Mouse (Mus musculus) adrenal gland, adult (tissue): Measurements from ENCODE around the gene Mettl7a1.
"Not testable (repeated sequence)": the region's sequence is repeated elsewhere in the genome, so short reads cannot be mapped to it uniquely, and the experiment has no call there.

ENCODE experiments used
- DNase-seq, 2 experiments: peaks; one replicate each; pipeline ENCODE4 v3.0.0; 2022 to 2023; ENCODE audit warnings: low spot score in 1 of 2; ENCODE audit not compliant: inconsistent age in 2 of 2

Gene Mettl7a1

GRCm38 (mm10) chr15:100300499-100300898, 3.4 kb upstream of the Mettl7a1 start:
- DNase-seq, result peak in 1 of 2 experiments; percentile 18

- DNase-seq, result peak in 1 of 2 experiments; percentile 47
Measured at GRCm38 (mm10) chr15:100301556-100301955, 2.4 kb upstream of the Mettl7a1 start.

- DNase-seq, result peak in 1 of 2 experiments; percentile 26
Measured at GRCm38 (mm10) chr15:100303428-100304018, 417 bp upstream of the Mettl7a1 start.

GRCm38 (mm10) chr15:100306201-100306600, 2.3 kb downstream of the Mettl7a1 start:
- DNase-seq, result peak in 1 of 2 experiments; percentile 17

GRCm38 (mm10) chr15:100307438-100308096, 3.6 kb downstream of the Mettl7a1 start:
- peak in 1 of 2 experiments; percentile 69 for DNase-seq

GRCm38 (mm10) chr15:100312346-100312745, 8.4 kb downstream of the Mettl7a1 start:
- DNase-seq, result peak in 1 of 2 experiments; percentile 41

GRCm38 (mm10) chr15:100314448-100315145, 10.7 kb downstream of the Mettl7a1 start:
- DNase-seq, result peak in 1 of 2 experiments; percentile 18

- peak in 1 of 2 experiments; percentile 41 for DNase-seq
Measured at GRCm38 (mm10) chr15:100318014-100318671, 14.2 kb downstream of the Mettl7a1 start.

GRCm38 (mm10) chr15:100319884-100320283, 15.9 kb downstream of the Mettl7a1 start:
- no peak for DNase-seq

GRCm38 (mm10) chr15:100320295-100320905, 16.5 kb downstream of the Mettl7a1 start:
- peak; percentile 30 to 80 for DNase-seq

GRCm38 (mm10) chr15:100321134-100321533, 17.2 kb downstream of the Mettl7a1 start:
- peak; percentile 38 to 77 for DNase-seq

- DNase-seq, result peak in 1 of 2 experiments; percentile 21
Measured at GRCm38 (mm10) chr15:100324021-100324591, 20.2 kb downstream of the Mettl7a1 start.

- no peak for DNase-seq
Measured at GRCm38 (mm10) chr15:100325235-100325634, 21.3 kb downstream of the Mettl7a1 start.

GRCm38 (mm10) chr15:100328089-100328488, 24.1 kb downstream of the Mettl7a1 start:
- DNase-seq, result peak in 1 of 2 experiments; percentile 54

- DNase-seq, result not testable (repeated sequence)
Measured at GRCm38 (mm10) chr15:100329336-100329735, 25.4 kb downstream of the Mettl7a1 start.

GRCm38 (mm10) chr15:100330739-100331138, 26.8 kb downstream of the Mettl7a1 start:
- no peak for DNase-seq

- peak in 1 of 2 experiments; percentile 55 for DNase-seq
Measured at GRCm38 (mm10) chr15:100332077-100332961, 28.4 kb downstream of the Mettl7a1 start.

- DNase-seq, result no peak
Measured at GRCm38 (mm10) chr15:100334629-100335028, 30.7 kb downstream of the Mettl7a1 start, which contains the start of gene Mettl7a3. Gene Mettl7a3, plus strand, starts transcription at chr15:100334929.

- not testable (repeated sequence) for DNase-seq
Measured at GRCm38 (mm10) chr15:100337328-100337727, 33.4 kb downstream of the Mettl7a1 start.
